Mouse (Mus musculus) liver, embryonic 14.5 days (tissue): ENCODE measurements around the gene Xaf1. TPM values are rescaled to one million over a fixed set of nuclear protein-coding genes. Genes with fewer than 3 reads are reported as not detected.
"Not testable (repeated sequence)": the region's sequence is repeated elsewhere in the genome, so short reads cannot be mapped to it uniquely, and the experiment has no call there.

ENCODE experiments used
- ATAC-seq: fragments of 200-750 bp; cut with Nextera tagmentation; 2 replicates; pipeline ENCODE4 v1.8.0; 2017; ENCODE audit warnings: moderate number of reproducible peaks, mild to moderate bottlenecking, moderate library complexity; ENCODE audit not compliant: insufficient read depth
- DNase-seq, 3 experiments: peaks; one replicate each; pipeline ENCODE4 v3.0.0-alpha.2; 2012 to 2013; ENCODE audit warnings: low read depth in 3 of 3, low spot score in 3 of 3
- H3K27ac ChIP-seq: fragments of 300-500 bp; sonication (generic); 2 replicates; pipeline ENCODE4 v1.5.1; 2014; ENCODE audit warnings: moderate library complexity, mild to moderate bottlenecking, control low read depth, inconsistent platforms
- H3K27me3 ChIP-seq: fragments of 300-500 bp; sonication (generic); 2 replicates; pipeline ENCODE4 v1.6.1; 2014; ENCODE audit warnings: mild to moderate bottlenecking, low read length, moderate library complexity; ENCODE audit not compliant: control insufficient read depth, insufficient read depth
- H3K36me3 ChIP-seq: fragments of 300-500 bp; sonication (generic); replicated peaks from 2 replicates; pipeline ENCODE4 v1.6.1; 2014; ENCODE audit warnings: low read depth; ENCODE audit not compliant: control insufficient read depth, insufficient read depth
- H3K4me1 ChIP-seq, 2 experiments: fragments of 200-500 bp in 1 of 2; fragments of 300-500 bp in 1 of 2; sonication (generic) in 1 of 2; replicated peaks; 2 replicates each; pipeline ENCODE4 v1.6.1; 2012 to 2014; ENCODE audit warnings: antibody characterized with exemption in 1 of 2, inconsistent platforms in 1 of 2, low read length in 1 of 2; ENCODE audit not compliant: control insufficient read depth in 2 of 2, insufficient read depth in 2 of 2
- H3K4me2 ChIP-seq: fragments of 300-500 bp; sonication (generic); 2 replicates; pipeline ENCODE4 v1.6.1; 2014; ENCODE audit warnings: low read depth, mild to moderate bottlenecking, control low read depth, moderate library complexity
- H3K4me3 ChIP-seq, 2 experiments: fragments of 200-500 bp in 1 of 2; fragments of 300-500 bp in 1 of 2; sonication (generic) in 1 of 2; 2 replicates each; pipeline ENCODE4 v1.5.1; 2012 to 2014; ENCODE audit warnings: low read depth in 2 of 2, low read length in 2 of 2, mild to moderate bottlenecking in 2 of 2, control low read depth in 1 of 2, inconsistent platforms in 1 of 2, moderate library complexity in 1 of 2; ENCODE audit not compliant: insufficient read depth in 1 of 2
- H3K9ac ChIP-seq: fragments of 300-500 bp; sonication (generic); replicated peaks from 2 replicates; pipeline ENCODE4 v1.6.1; 2014; ENCODE audit warnings: mild to moderate bottlenecking, control low read depth, moderate library complexity
- H3K9me3 ChIP-seq: fragments of 300-500 bp; sonication (generic); 2 replicates; pipeline ENCODE4 v1.6.1; 2016; ENCODE audit warnings: low read length, mixed read lengths; ENCODE audit not compliant: control insufficient read depth
- CTCF ChIP-seq: IDR thresholded peaks from 2 replicates; pipeline ENCODE4 v1.5.1; 2016; ENCODE audit warnings: antibody characterized with exemption, low read depth, control low read depth
- EP300 ChIP-seq: IDR thresholded peaks from 2 replicates; pipeline ENCODE4 v1.6.1; 2016; ENCODE audit warnings: antibody characterized with exemption, low read depth
- WGBS: fragments of 180-500 bp; shearing (Covaris S2); extraction: QIAGEN DNeasy Blood & Tissue Kit; methylation state at CpG from one replicate; pipeline ENCODE4 v1.1.7; 2014; ENCODE audit not compliant: insufficient replicate concordance; 5-methylcytosine and 5-hydroxymethylcytosine counted together
- polyA plus RNA-seq, 2 experiments: library from polyadenylated mRNA; depleted of rRNA in 1 of 2; stranded (reverse) in 1 of 2; unstranded in 1 of 2; fragments of >200 nt; fragmentation: Nextera tagmentation in 1 of 2; extraction: Ambion mirVana in 1 of 2; gene quantifications; 2 replicates each; pipeline versions ENCODE4 v1.2.1 to v1.2.3; 2012 to 2014

The Xaf1 gene
- polyA plus RNA-seq, 2 experiments: 1.6 to 1.7 TPM

DNA sequence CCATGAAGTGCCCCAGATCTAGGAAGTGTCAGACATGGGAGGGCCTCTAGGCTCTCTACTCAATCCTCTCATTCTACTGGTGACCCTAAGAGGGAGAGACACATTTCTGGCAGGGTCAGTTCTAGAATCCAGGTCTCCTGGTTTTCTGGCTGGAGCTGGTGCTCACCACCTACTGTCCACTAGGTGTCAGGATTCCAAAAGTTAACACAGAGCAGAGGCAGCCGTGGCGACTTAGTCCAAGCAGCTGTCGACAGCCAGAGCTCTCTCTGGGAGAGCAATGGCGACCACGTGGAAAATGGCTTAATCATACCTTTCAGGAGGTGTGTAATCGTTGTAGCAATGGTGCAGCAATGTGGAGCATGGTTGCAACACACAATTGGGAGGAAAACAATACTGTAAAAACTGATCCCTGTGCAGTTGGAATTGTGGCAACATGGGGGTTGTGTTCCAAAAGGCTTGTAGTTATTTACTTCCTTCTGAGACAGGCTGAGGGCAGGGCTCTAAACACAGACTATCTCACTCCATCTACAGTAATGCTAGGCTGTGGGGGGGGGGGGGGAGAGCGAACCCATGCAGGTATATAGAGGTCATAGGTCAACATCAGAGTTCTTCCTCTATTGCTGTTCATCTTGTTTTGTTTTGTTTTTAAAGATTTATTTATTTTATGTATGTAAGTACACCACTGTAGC lies 41.3 kb downstream of the Xaf1 start:
- Histone ChIP-seq H3K36me3 (no peaks in the 10 kb centered on the region), H3K9me3 (no peaks in the 10 kb centered on the region), H3K27me3 (no peaks in the 10 kb centered on the region), H3K27ac (no peak overlapping the region), H3K4me3 (no peak overlapping the region), H3K9ac (no peak overlapping the region), H3K4me2 (no peak overlapping the region), H3K4me1 (peaks cover 0 to 2% of the 10 kb centered on the region in 2 experiments; a peak in 1 of 4 replicates)
- TF ChIP-seq EP300 (no peak), CTCF (peak; percentile 80)
- DNase-seq (peak; percentile 27 to 32 (median 28)), ATAC-seq (peak; percentile 43; the same call in 1 of the 2 replicates)
- WGBS: 8% methylated on average over 7 of the region's 7 CpGs

DNA sequence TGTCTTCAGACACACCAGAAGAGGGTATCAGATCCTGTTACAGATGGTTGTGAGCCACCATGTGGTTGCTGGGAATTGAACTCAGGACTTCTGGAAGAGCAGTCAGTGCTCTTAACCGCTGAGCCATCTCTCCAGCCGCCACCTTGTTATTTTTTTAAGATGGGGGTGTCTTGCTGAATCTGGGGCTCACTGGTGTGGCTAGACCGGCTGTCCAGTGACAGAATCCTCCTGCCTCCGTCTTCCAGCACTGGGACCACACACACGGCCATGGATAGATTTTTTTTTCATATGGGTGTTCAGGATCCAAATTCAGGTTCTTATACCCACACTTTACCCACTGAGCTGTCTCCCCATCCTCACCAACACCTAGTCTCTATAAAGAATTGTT lies 41.8 kb downstream of the Xaf1 start:
- 67% methylated on average over 5 of the region's 5 CpGs for whole genome bisulfite sequencing

GRCm38 (mm10) chr11:72343904-72344303 lies 42.5 kb downstream of the Xaf1 start:
- 22% methylated on average over 8 of the region's 8 CpGs for WGBS
- H3K4me3 ChIP-seq: no peak overlapping the region
- H3K27ac ChIP-seq: no peak overlapping the region
- no peak for ATAC-seq
- no peaks in the 10 kb centered on the region for H3K36me3 ChIP-seq
- no peaks in the 10 kb centered on the region for H3K9me3 ChIP-seq
- no peaks in the 10 kb centered on the region for H3K27me3 ChIP-seq
- TF ChIP-seq EP300 (no peak), CTCF (peak; percentile 73)
- peaks cover 0 to 2% of the 10 kb centered on the region in 2 experiments; a peak in 1 of 4 replicates for H3K4me1 ChIP-seq
- peak in 2 of 3 experiments; percentile 10 to 13 for DNase-seq
- no peak overlapping the region for H3K4me2 ChIP-seq
- no peak overlapping the region for H3K9ac ChIP-seq

More for the DNA sequence above, 41.8 kb downstream of the Xaf1 start:
- not testable (repeated sequence) for H3K27me3 ChIP-seq, H3K4me3 ChIP-seq, H3K9ac ChIP-seq, H3K27ac ChIP-seq, H3K36me3 ChIP-seq, DNase-seq, H3K4me2 ChIP-seq, ATAC-seq, H3K9me3 ChIP-seq, H3K4me1 ChIP-seq

GRCm38 (mm10) chr11:72344486-72344885 lies 43.1 kb downstream of the Xaf1 start:
- Histone ChIP-seq H3K27me3 (no peaks in the 10 kb centered on the region), H3K36me3 (no peaks in the 10 kb centered on the region), H3K9ac (no peak overlapping the region), H3K9me3 (no peaks in the 10 kb centered on the region), H3K4me3 (no peak overlapping the region), H3K27ac (no peak overlapping the region), H3K4me1 (peaks cover 0 to 2% of the 10 kb centered on the region in 2 experiments; a peak in 1 of 4 replicates), H3K4me2 (no peak overlapping the region)
- WGBS: 73% methylated on average over 11 of the region's 11 CpGs
- ATAC-seq: no peak
- no peak for DNase-seq
- TF ChIP-seq CTCF: no peak
- no peak for TF ChIP-seq EP300

GRCm38 (mm10) chr11:72348563-72348962 lies 47.1 kb downstream of the Xaf1 start:
- H3K9ac ChIP-seq: no peak overlapping the region
- WGBS: 37% methylated on average over 10 of the region's 10 CpGs
- ATAC-seq: no peak
- no peak overlapping the region for H3K27ac ChIP-seq
- DNase-seq: no peak
- H3K4me1 ChIP-seq: no peaks in the 10 kb centered on the region
- H3K36me3 ChIP-seq: no peaks in the 10 kb centered on the region
- no peaks in the 10 kb centered on the region for H3K9me3 ChIP-seq
- no peak overlapping the region for H3K4me3 ChIP-seq
- H3K4me2 ChIP-seq: no peak overlapping the region
- no peak for TF ChIP-seq CTCF
- no peak for TF ChIP-seq EP300
- no peaks in the 10 kb centered on the region for H3K27me3 ChIP-seq
